Mouse (Mus musculus): ENCODE measurements around the gene Akr1c6. TPM values are rescaled to one million over a fixed set of nuclear protein-coding genes. Genes with fewer than 3 reads are reported as not detected.

Gene Akr1c6
- polyA plus RNA-seq, 1 experiment from 2014 or later: not detected

DNA sequence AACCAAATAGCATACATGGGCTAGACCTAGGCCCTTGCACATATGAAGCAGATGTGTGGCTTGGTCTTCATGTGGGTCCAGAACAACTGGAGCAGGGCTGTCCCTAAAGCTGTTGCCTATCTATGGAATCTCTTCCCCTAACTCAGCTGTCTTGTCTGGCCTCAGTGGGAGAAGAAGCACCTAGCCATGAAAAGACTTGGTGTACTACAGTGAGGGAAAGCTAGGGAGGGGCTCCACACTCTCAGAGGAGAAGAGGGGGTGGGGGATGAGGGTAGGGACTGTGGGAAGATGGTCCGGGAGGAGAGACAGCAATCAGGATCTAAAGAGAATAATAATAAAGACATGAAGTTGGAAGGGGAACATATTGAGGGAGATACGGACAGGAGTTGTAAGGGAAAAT, 5.5 kb upstream of the Akr1c6 start:
- ATAC-seq (ENCODE audit: insufficient read depth, low FRiP score, low TSS enrichment) (no peak), DNase-seq (ENCODE audit: low spot score) (no peak)
- Histone ChIP-seq H3K27ac (ENCODE audit: low read depth, low read length) (no peak overlapping the region), H3K4me3 (ENCODE audit: low read depth, low read length) (no peak overlapping the region), H3K36me3 (ENCODE audit: control insufficient read depth, insufficient read depth, low read length) (no peaks in the 10 kb centered on the region), H3K27me3 (ENCODE audit: control insufficient read depth, insufficient read depth, low read length) (no peaks in the 10 kb centered on the region), H3K4me1 (ENCODE audit: control insufficient read depth, insufficient read depth, low read length) (no peaks in the 10 kb centered on the region), H3K9me3 (ENCODE audit: control insufficient read depth, low read length) (no peaks in the 10 kb centered on the region), H3K4me2 (ENCODE audit: low read depth) (no peak overlapping the region), H3K9ac (ENCODE audit: low read length) (no peak overlapping the region)
- 91% methylated on average over 2 of the region's 2 CpGs for WGBS

DNA sequence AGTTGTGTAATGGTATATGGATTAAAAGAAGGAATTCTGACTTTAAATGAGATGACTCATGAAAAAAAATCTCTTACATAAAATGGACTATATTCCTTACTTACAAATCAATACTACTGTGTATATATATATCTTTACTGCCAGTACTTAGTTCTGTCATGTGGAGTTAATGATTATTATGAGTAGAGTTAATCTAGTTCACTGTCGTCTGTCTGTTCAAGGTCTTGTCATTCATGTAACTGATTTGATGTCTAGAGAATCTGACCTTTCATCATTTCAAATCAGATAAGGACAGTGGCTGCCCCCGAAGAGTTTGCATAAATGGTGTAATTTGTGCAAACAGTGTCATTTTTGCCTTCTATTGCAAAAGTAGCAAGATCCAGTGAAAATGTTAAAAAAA, 5.1 kb upstream of the Akr1c6 start:
- no peak for DNase-seq (ENCODE audit: low spot score)
- ATAC-seq (ENCODE audit: insufficient read depth, low FRiP score, low TSS enrichment): no peak
- Histone ChIP-seq H3K4me2 (ENCODE audit: low read depth) (no peak overlapping the region), H3K4me1 (ENCODE audit: control insufficient read depth, insufficient read depth, low read length) (no peaks in the 10 kb centered on the region), H3K9me3 (ENCODE audit: control insufficient read depth, low read length) (no peaks in the 10 kb centered on the region), H3K27me3 (ENCODE audit: control insufficient read depth, insufficient read depth, low read length) (no peaks in the 10 kb centered on the region), H3K27ac (ENCODE audit: low read depth, low read length) (no peak overlapping the region), H3K9ac (ENCODE audit: low read length) (no peak overlapping the region), H3K36me3 (ENCODE audit: control insufficient read depth, insufficient read depth, low read length) (no peaks in the 10 kb centered on the region), H3K4me3 (ENCODE audit: low read depth, low read length) (no peak overlapping the region)
- 81% methylated on average over 2 of the region's 2 CpGs for WGBS

DNA sequence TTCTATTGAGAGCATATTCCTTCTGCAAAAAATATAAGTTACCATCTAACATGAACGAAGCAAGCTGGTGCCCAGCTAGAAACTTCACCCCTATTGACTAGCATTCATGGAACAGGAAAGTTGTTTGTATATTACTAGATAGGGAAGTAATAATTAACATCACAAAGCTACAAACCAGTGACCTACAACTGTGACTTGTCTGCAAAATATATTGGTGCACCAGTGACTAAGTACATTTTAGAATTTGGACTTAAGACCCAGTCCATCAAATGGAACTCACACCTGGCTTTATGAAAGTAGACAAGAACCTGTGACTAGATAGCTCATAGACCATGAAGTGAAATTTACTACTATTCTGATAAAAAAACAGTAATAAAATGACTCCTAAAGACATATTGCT, 3.0 kb upstream of the Akr1c6 start:
- no peak for DNase-seq (ENCODE audit: low spot score)
- no peak overlapping the region for H3K9ac ChIP-seq (ENCODE audit: low read length)
- no peak for ATAC-seq (ENCODE audit: insufficient read depth, low FRiP score, low TSS enrichment)

DNA sequence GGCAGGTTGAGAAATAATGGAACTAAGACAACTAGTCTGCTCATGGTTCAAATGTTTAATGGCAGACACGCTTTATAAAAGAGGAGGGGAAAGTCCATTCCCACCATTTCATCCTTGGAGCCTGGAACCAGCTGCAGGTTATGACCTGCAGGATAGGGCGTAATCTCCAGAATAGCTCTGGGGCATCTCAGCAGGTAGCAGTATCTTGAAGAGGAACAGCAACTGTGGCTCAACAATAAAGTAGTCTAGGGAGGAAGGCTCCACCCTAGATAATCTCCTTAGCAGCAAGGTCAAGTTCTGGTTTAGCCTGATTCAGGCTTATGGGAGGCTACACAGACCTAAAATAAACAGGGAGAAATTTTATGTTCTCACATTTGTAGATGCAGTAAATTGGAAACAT, 31.5 kb downstream of the Akr1c6 start:
- Histone ChIP-seq H3K9me3 (ENCODE audit: control insufficient read depth, low read length) (no peaks in the 10 kb centered on the region), H3K4me3 (ENCODE audit: low read depth, low read length) (no peak overlapping the region), H3K27me3 (ENCODE audit: control insufficient read depth, insufficient read depth, low read length) (no peaks in the 10 kb centered on the region), H3K9ac (ENCODE audit: low read length) (no peak overlapping the region), H3K4me2 (ENCODE audit: low read depth) (no peak overlapping the region), H3K27ac (ENCODE audit: low read depth, low read length) (no peak overlapping the region), H3K4me1 (ENCODE audit: control insufficient read depth, insufficient read depth, low read length) (no peaks in the 10 kb centered on the region), H3K36me3 (ENCODE audit: control insufficient read depth, insufficient read depth, low read length) (no peaks in the 10 kb centered on the region)
- 92% methylated on average over 2 of the region's 2 CpGs for WGBS
- DNase-seq (ENCODE audit: low spot score) (no peak), ATAC-seq (ENCODE audit: insufficient read depth, low FRiP score, low TSS enrichment) (no peak)

More for the DNA sequence above, 3.0 kb upstream of the Akr1c6 start:
- Histone ChIP-seq H3K4me3 (ENCODE audit: low read depth, low read length) (no peak overlapping the region), H3K27me3 (ENCODE audit: control insufficient read depth, insufficient read depth, low read length) (no peaks in the 10 kb centered on the region), H3K36me3 (ENCODE audit: control insufficient read depth, insufficient read depth, low read length) (no peaks in the 10 kb centered on the region), H3K4me2 (ENCODE audit: low read depth) (no peak overlapping the region), H3K9me3 (ENCODE audit: control insufficient read depth, low read length) (no peaks in the 10 kb centered on the region), H3K4me1 (ENCODE audit: control insufficient read depth, insufficient read depth, low read length) (no peaks in the 10 kb centered on the region), H3K27ac (ENCODE audit: low read depth, low read length) (no peak overlapping the region)
- 83% methylated on average over 1 of the region's 1 CpGs for WGBS

DNA sequence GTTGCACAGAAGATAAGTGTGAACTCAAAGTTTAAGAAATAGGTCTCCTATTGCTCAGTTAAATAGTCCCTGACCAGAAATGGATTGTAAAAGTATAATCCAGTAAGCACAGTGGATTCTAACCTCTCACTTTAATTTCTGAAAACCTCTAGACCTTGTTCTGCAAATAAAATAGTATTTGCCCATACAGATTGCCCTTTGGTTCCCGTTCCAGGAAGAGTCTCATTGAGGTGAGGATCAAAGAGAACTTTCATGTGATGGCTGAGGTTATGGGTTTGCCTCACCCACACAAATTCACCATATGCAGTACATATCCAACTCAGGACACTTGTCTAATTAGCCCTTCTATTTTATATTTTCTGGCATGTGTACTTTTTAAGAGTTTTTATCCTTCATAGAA, 33.8 kb downstream of the Akr1c6 start:
- Histone ChIP-seq H3K27me3 (ENCODE audit: control insufficient read depth, insufficient read depth, low read length) (no peaks in the 10 kb centered on the region), H3K9ac (ENCODE audit: low read length) (no peak overlapping the region), H3K9me3 (ENCODE audit: control insufficient read depth, low read length) (no peaks in the 10 kb centered on the region), H3K4me1 (ENCODE audit: control insufficient read depth, insufficient read depth, low read length) (no peaks in the 10 kb centered on the region), H3K4me3 (ENCODE audit: low read depth, low read length) (no peak overlapping the region), H3K4me2 (ENCODE audit: low read depth) (no peak overlapping the region), H3K36me3 (ENCODE audit: control insufficient read depth, insufficient read depth, low read length) (no peaks in the 10 kb centered on the region), H3K27ac (ENCODE audit: low read depth, low read length) (no peak overlapping the region)
- 74% methylated on average over 1 of the region's 1 CpGs for WGBS
- DNase-seq (ENCODE audit: low spot score) (no peak), ATAC-seq (ENCODE audit: insufficient read depth, low FRiP score, low TSS enrichment) (no peak)

Other genes starting within 250 kb of the Akr1c6 start
- 1.5 TPM in 2 replicates for gene Akr1c13, start 243.2 kb upstream of the Akr1c6 start, polyA plus RNA-seq (2014; fragmentation: Nextera tagmentation; extraction: Ambion mirVana)
- gene Akr1c19, start 205.6 kb upstream of the Akr1c6 start, polyA plus RNA-seq (2014; fragmentation: Nextera tagmentation; extraction: Ambion mirVana): 0.28 and 0.76 TPM in 2 replicates
- not detected in 2 replicates for gene Akr1c12, start 154.9 kb upstream of the Akr1c6 start, polyA plus RNA-seq (2014; fragmentation: Nextera tagmentation; extraction: Ambion mirVana)
- gene Akr1c20, start 89.0 kb downstream of the Akr1c6 start, polyA plus RNA-seq (2014; fragmentation: Nextera tagmentation; extraction: Ambion mirVana): not detected in 2 replicates
- not detected in 2 replicates for gene Akr1c21, start 139.8 kb downstream of the Akr1c6 start, polyA plus RNA-seq (2014; fragmentation: Nextera tagmentation; extraction: Ambion mirVana)
- gene Akr1e1, start 174.9 kb downstream of the Akr1c6 start, polyA plus RNA-seq (2014; fragmentation: Nextera tagmentation; extraction: Ambion mirVana): 49.9 and 51.1 TPM in 2 replicates

All from neural tube, embryonic 11.5 days (tissue).